In genomic region chr5:140564896-140565295, GRCm38 (mm10) we compare ENCODE assay signal across 13 mouse cellular contexts. TPM values are rescaled to one million over a fixed set of nuclear protein-coding genes. Genes with fewer than 3 reads are reported as not detected.
A peak's percentile ranks its signal among the peaks of the same experiment; 100 is the strongest.
DNase-seq lines count a peak whose midpoint lies in the region; ATAC-seq lines count a peak whose summit lies in the region.
"Had no signal": no experiment of that assay in that cellular context is flagged by ENCODE, and none has a peak within 500 bp of the region (broad histone marks: within the 10 kb centered on the region; RNA-seq: fewer than 3 reads in every experiment).

Gene Grifin (minus strand): TSS chr5:140565071.

- H3K9ac ChIP-seq in hindbrain, embryonic 11.5 days (ENCODE audit: low read depth, low read length), result no peak within 1 kb of the TSS
- no peak within 1 kb of the TSS for H3K9ac ChIP-seq in hindbrain, embryonic 14.5 days
- H3K9ac ChIP-seq in liver, embryonic 15.5 days, result no peak within 1 kb of the TSS

- peak within 1 kb of the TSS; percentile 52 for H3K4me3 ChIP-seq in erythroblast, embryonic 14.5 days (replicated peaks)
- no peak within 1 kb of the TSS for H3K4me3 ChIP-seq in hindbrain, embryonic 11.5 days (ENCODE audit: low read depth, low read length)
- H3K4me3 ChIP-seq in hindbrain, embryonic 14.5 days (replicated peaks; ENCODE audit: low read length), result no peak within 1 kb of the TSS
- no peak within 1 kb of the TSS for H3K4me3 ChIP-seq in embryonic facial prominence, embryonic 10.5 days
- H3K4me3 ChIP-seq in liver, embryonic 15.5 days (replicated peaks), result no peak within 1 kb of the TSS

- ATAC-seq in erythroblast, adult 5-6 weeks (replicated peaks; ENCODE audit: low FRiP score, poor library complexity, severe bottlenecking), result no peak
- ATAC-seq in hindbrain, embryonic 11.5 days (ENCODE audit: low FRiP score), result 0 out of 2 replicates have a peak, but pooled peaks have one; percentile 8
- no peak for ATAC-seq in hindbrain, embryonic 14.5 days (ENCODE audit: low FRiP score)
- ATAC-seq in liver, embryonic 15.5 days (ENCODE audit: insufficient read depth), result peak; percentile 83
- ATAC-seq in inflammation-experienced regulatory T-cells, adult 6 months, result no peak

- peaks cover 2% of the 10 kb centered on the region for H3K27me3 ChIP-seq in erythroblast, embryonic 14.5 days (ENCODE audit: control insufficient read depth)
- no peaks in the 10 kb centered on the region for H3K27me3 ChIP-seq in hindbrain, embryonic 11.5 days (ENCODE audit: control insufficient read depth, insufficient read depth, low read length)
- no peaks in the 10 kb centered on the region for H3K27me3 ChIP-seq in hindbrain, embryonic 14.5 days (ENCODE audit: control insufficient read depth, insufficient read depth, low read length)
- no peaks in the 10 kb centered on the region for H3K27me3 ChIP-seq in embryonic facial prominence, embryonic 10.5 days (replicated peaks; ENCODE audit: low read depth, poor library complexity, severe bottlenecking)
- H3K27me3 ChIP-seq in liver, embryonic 15.5 days, result peaks cover 3% of the 10 kb centered on the region

- intact Hi-C loops in left cerebral cortex, postnatal 36 days (cut with DNase I), result no loop called here

- no peak within 1 kb of the TSS for H3K27ac ChIP-seq in hindbrain, embryonic 11.5 days (ENCODE audit: low read depth, low read length)
- H3K27ac ChIP-seq in hindbrain, embryonic 14.5 days, result no peak within 1 kb of the TSS
- H3K27ac ChIP-seq in embryonic facial prominence, embryonic 10.5 days (replicated peaks), result peak within 1 kb of the TSS; percentile 76
- H3K27ac ChIP-seq in liver, embryonic 15.5 days (replicated peaks), result peak within 1 kb of the TSS; percentile 45

- no peak for DNase-seq in hindbrain, embryonic 11.5 days (ENCODE audit: low spot score)
- DNase-seq in hindbrain, embryonic 14.5 days (ENCODE audit: low spot score), result no peak
- no peak for DNase-seq in embryonic facial prominence, embryonic 10.5 days (ENCODE audit: low spot score)
- DNase-seq in left cerebral cortex, postnatal 36 days (ENCODE audit: low spot score in 2 of 2), result no peak
- DNase-seq: lung, adult 2 months had no signal

- no peaks in the 10 kb centered on the region for H3K36me3 ChIP-seq in erythroblast, embryonic 14.5 days (ENCODE audit: control insufficient read depth)
- no peaks in the 10 kb centered on the region for H3K36me3 ChIP-seq in hindbrain, embryonic 11.5 days (ENCODE audit: control insufficient read depth, insufficient read depth, low read length)
- no peaks in the 10 kb centered on the region for H3K36me3 ChIP-seq in hindbrain, embryonic 14.5 days (replicated peaks; ENCODE audit: control insufficient read depth, insufficient read depth)
- no peaks in the 10 kb centered on the region for H3K36me3 ChIP-seq in embryonic facial prominence, embryonic 10.5 days (replicated peaks)
- no peaks in the 10 kb centered on the region for H3K36me3 ChIP-seq in liver, embryonic 15.5 days (replicated peaks)

- H3K4me1 ChIP-seq in erythroblast, embryonic 14.5 days (ENCODE audit: control insufficient read depth), result peaks cover 63% of the 10 kb centered on the region
- H3K4me1 ChIP-seq in hindbrain, embryonic 11.5 days (replicated peaks; ENCODE audit: control insufficient read depth, insufficient read depth, low read length), result peaks cover 6% of the 10 kb centered on the region
- no peaks in the 10 kb centered on the region for H3K4me1 ChIP-seq in hindbrain, embryonic 14.5 days (replicated peaks; ENCODE audit: control insufficient read depth, insufficient read depth, low read length)
- H3K4me1 ChIP-seq in embryonic facial prominence, embryonic 10.5 days, result peaks cover 52% of the 10 kb centered on the region
- peaks cover 55% of the 10 kb centered on the region for H3K4me1 ChIP-seq in liver, embryonic 15.5 days (replicated peaks)

- no peaks in the 10 kb centered on the region for H3K9me3 ChIP-seq in erythroblast, embryonic 14.5 days (ENCODE audit: control insufficient read depth, low read length)
- no peaks in the 10 kb centered on the region for H3K9me3 ChIP-seq in hindbrain, embryonic 11.5 days (ENCODE audit: control insufficient read depth, low read length)
- no peaks in the 10 kb centered on the region for H3K9me3 ChIP-seq in hindbrain, embryonic 14.5 days (ENCODE audit: control insufficient read depth, low read length)
- no peaks in the 10 kb centered on the region for H3K9me3 ChIP-seq in embryonic facial prominence, embryonic 10.5 days
- H3K9me3 ChIP-seq in liver, embryonic 15.5 days (replicated peaks), result no peaks in the 10 kb centered on the region

- WGBS in hindbrain, embryonic 11.5 days, result 78% methylated on average over 4 of the region's 4 CpGs
- 68% methylated on average over 4 of the region's 4 CpGs for WGBS in hindbrain, embryonic 14.5 days
- 81% methylated on average over 4 of the region's 4 CpGs for WGBS in embryonic facial prominence, embryonic 10.5 days
- 32% methylated on average over 4 of the region's 4 CpGs for WGBS in liver, embryonic 15.5 days (ENCODE audit: insufficient replicate concordance)

- no peak within 1 kb of the TSS for H3K4me2 ChIP-seq in hindbrain, embryonic 11.5 days (replicated peaks; ENCODE audit: low read depth, low read length)
- H3K4me2 ChIP-seq in hindbrain, embryonic 14.5 days (replicated peaks), result no peak within 1 kb of the TSS
- peak within 1 kb of the TSS; percentile 51 for H3K4me2 ChIP-seq in liver, embryonic 15.5 days

RNA-seq across cellular contexts. Expression of gene Grifin, which starts in this region (rescaled TPM):
- 5.4 and 6.1 TPM in 2 replicates for polyA plus RNA-seq in erythroblast, embryonic 14.5 days (2012)
- not detected in 2 replicates for total RNA-seq in erythroblast, adult 5-6 weeks (2015; ENCODE audit: low replicate concordance)
- total RNA-seq in erythroblast, adult 5-6 weeks (2017; ENCODE audit: low replicate concordance), result not detected in 2 replicates
- not detected in 2 replicates for polyA plus RNA-seq in hindbrain, embryonic 11.5 days (2014; fragmentation: Nextera tagmentation; extraction: Ambion mirVana)
- 0.61 TPM in 1 of 2 replicates, not detected in the other for polyA plus RNA-seq in hindbrain, embryonic 14.5 days (2014; fragmentation: Nextera tagmentation; extraction: Ambion mirVana)
- not detected in 2 replicates for polyA plus RNA-seq in embryonic facial prominence, embryonic 10.5 days (2016; fragmentation: Nextera tagmentation; extraction: Ambion mirVana)
- polyA plus RNA-seq in liver, embryonic 15.5 days (2015; fragmentation: Nextera tagmentation; extraction: Ambion mirVana), result 1.4 and 1.9 TPM in 2 replicates
- total RNA-seq in left cerebral cortex, postnatal 36 days (2021), result under 1 TPM in 1 of 2 experiments, not detected in 1; 0.94 TPM
- 1 to 10 TPM; 1.2 to 5.5 (median 1.9) TPM for polyA plus RNA-seq in inflammation-experienced regulatory T-cells, adult 6 months (2017; shearing (Covaris generic))
- total RNA-seq: adrenal gland, postnatal 4 days; granulocyte monocyte progenitor cell, adult 5-6 weeks had no signal
- polyA plus RNA-seq: large intestine, adult 2 months; lung, adult 2 months; urinary bladder, adult 2 months had no signal

Comparison
In these comparisons a context has a peak if more than half of its experiments do, and no peak if none do; other contexts are left out.
1. Peak in ATAC-seq in hindbrain, embryonic 11.5 days; RNA of the gene not detected or under 1 TPM.
2. H3K27ac ChIP-seq: peak in embryonic facial prominence, embryonic 10.5 days (single experiment) and liver, embryonic 15.5 days (single experiment); none in hindbrain, embryonic 11.5 days (single experiment) and hindbrain, embryonic 14.5 days (single experiment).